Mouse (Mus musculus) CD8-positive naive resting alpha-beta T cell, adult 57 days (primary cell): ENCODE measurements around the gene Ash1l. TPM values are rescaled to one million over a fixed set of nuclear protein-coding genes. Genes with fewer than 3 reads are reported as not detected.

Experiments used
- total RNA-seq: library from RNA; stranded (reverse); gene quantifications from one replicate; pipeline ENCODE4 v1.2.4, GENCODE M21; 2023

Gene Ash1l
- 65.3 TPM for total RNA-seq

DNA sequence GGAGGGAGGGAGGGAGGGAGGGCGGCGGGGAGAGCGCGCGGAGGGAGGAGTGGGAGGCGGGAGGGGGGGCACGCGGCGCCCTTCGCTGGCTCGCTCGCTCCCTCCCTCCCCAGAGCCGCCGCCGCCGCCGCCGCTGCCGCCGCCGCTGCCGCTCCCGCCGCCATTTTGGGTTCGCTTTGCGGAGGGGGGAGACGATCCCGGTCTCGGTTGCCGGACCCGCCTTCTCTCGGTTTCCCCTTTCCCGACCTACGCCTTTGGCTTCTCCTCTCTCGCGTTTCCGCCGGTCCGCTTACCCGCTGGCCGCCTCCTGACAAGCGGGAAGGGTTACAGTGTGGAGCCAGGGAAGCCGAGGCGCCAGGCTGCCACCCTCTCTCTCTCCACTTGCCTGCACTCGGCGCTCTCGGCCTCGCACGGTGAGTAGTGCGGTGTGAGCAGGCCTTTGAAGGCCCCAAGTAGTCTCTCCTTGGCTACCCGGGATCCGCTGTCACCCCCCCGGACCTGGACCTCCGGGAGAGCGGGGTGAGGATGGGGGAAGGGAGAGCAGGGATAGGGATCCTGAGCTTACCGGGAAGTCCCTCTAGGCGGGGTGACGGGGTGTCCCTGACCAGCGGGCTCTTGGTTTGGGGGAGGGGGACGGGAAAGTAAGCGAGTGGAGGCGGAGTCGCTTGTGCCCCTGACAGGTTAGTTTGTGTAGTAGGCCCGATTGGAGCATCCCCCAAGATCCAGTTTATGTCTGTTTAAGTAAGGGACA, at the start of gene Ash1l, which contains the start of gene Dap3:
Ash1l (plus strand) TSS at position 47 of the 751 bp plus-strand sequence.
Dap3 (minus strand) TSS at position 606 of the 751 bp plus-strand sequence.

DNA sequence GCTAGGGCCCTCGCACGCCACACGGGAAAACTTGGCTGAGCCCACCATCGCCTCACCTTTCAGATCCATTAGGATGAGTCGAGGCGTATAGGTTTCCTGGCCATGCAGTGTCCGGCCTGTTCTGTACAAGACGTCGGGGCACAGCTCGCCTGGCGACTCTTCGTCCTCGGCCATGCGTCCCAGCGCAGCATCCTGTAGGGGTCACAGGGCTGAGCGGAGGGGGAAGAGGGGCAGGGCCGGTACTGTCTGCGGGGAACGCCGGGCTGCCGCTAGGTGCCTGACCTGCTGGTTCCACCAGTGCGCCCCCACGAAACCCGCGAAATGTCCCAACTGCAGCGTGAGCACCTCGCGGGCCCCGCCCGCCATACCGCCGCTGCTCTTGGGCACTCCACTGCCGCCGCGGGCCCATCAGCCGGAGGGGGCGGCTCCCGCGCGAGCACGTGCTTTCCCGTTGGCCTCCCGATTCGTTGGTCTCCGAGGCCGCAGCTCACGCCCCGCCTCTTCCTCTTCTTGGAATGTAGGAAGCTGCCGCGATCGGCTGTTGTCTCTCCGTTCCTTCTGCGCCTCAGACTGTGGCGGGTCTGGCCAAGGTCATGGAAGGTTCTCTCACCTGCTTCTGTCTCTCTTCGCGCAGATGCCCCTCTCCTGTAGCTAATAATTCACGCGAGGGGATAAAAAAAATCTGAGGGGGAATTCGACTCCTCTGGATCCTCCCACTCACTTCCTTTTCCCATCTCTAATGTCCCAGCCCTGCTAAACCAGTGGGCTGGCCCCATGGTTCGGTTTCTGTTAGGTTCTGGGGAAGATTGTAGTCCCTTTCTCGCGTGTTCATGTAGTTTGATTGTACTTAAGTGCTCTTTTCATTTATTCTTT, 36.7 kb upstream of the Ash1l start, which contains the start of gene Msto1:
Msto1 (minus strand) TSS at position 489 of the 873 bp plus-strand sequence.

DNA sequence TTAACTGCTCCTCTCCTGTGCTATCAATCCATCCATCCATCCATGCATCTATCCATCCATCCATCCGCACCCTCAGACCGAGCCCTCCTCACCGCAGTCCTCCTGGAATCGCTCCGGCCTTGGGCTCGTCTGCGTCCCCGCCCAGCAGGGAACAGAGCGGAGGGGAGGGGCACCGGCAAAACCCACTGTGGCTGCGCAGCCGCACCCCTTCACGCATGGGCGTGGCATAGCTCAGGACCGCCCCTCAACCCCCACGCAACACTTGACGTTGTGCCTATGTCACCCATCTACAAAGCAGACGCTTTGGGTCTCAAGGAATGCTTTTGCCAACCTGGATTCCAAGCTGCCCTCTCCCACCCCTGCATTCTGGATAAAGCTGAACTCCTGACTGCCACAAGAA, 142.8 kb downstream of the Ash1l start, which contains the start of gene Rusc1:
Rusc1 (minus strand) TSS at position 137 of the 400 bp plus-strand sequence.

GRCm38 (mm10) chr3:89100811-89101210, 150.4 kb downstream of the Ash1l start, which contains the start of gene Gm43738:
TSS of gene Gm43738 (minus strand) at chr3:89101099.

DNA sequence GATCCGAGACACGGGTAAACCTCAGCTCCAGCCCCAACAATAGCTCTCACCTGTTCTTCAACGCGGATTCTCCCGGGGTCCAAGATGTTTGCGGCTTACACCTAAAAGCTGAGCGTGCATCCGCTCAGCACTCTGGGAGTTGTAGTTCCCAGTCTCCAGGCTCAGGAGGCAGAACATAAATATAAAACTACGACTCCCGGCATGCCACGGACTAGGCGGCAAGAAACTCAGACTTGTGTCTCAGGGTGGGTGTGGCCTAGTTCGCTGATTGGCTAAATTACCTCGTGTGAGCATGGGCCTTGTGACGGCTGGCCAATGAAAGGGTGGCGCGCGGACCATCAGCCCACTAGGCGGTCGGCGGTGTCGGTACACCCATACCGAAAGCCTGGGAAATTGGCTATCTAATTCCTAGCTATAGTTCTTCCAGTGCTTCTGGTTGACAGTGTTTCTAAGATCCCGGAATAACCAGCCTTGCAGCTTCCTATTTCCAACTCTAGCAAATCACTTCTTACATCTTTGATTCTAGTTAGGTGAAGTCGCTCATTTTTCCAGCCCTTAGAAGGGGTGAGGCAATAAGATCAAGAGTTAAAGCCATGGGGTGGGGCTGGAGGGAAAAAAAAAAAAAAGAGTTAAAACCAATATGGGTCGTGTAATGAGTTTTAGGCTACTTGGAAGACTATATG, 151.5 kb downstream of the Ash1l start, which contains the start of gene Fdps:
Fdps (minus strand) TSS at position 148 of the 683 bp plus-strand sequence.

Other genes starting within 250 kb of the Ash1l start
- gene Rit1, start 233.8 kb upstream of the Ash1l start, total RNA-seq: 28.9 TPM
- gene Syt11, start 175.5 kb upstream of the Ash1l start, total RNA-seq: 13.0 TPM
- 73.6 TPM for gene Gon4l, start 115.4 kb upstream of the Ash1l start, total RNA-seq
- gene Msto1, start 36.6 kb upstream of the Ash1l start, total RNA-seq: 14.6 TPM
- 79.8 TPM for gene Dap3, start 559 bp downstream of the Ash1l start, total RNA-seq
- gene Rusc1, start 142.7 kb downstream of the Ash1l start, total RNA-seq: 80.4 TPM
- gene Gm43738, start 150.5 kb downstream of the Ash1l start, total RNA-seq: not detected
- gene Fdps, start 151.3 kb downstream of the Ash1l start, total RNA-seq: 24.2 TPM
- gene Pklr, start 185.5 kb downstream of the Ash1l start, total RNA-seq: not detected
- 19.3 TPM for gene Hcn3, start 209.6 kb downstream of the Ash1l start, total RNA-seq
- 122 TPM for gene Clk2, start 214.2 kb downstream of the Ash1l start, total RNA-seq
- 152 TPM for gene Scamp3, start 226.9 kb downstream of the Ash1l start, total RNA-seq
- 176 TPM for gene Fam189b, start 232.5 kb downstream of the Ash1l start, total RNA-seq